Mouse (Mus musculus) heart, adult 2 months (tissue): ENCODE measurements around the gene Zmiz1. TPM values are rescaled to one million over a fixed set of nuclear protein-coding genes. Genes with fewer than 3 reads are reported as not detected.
A peak's percentile ranks its signal among the peaks of the same experiment; 100 is the strongest.

Experiments used
- DNase-seq, 2 experiments: peaks; one replicate each; pipeline ENCODE4 v3.0.0; 2021
- H3K27ac ChIP-seq: fragments of 200-600 bp; 2 replicates; pipeline ENCODE4 v1.8.1; 2022
- H3K27me3 ChIP-seq: fragments of 200-500 bp; 2 replicates; pipeline ENCODE4 v1.6.1; 2012; ENCODE audit warnings: mild to moderate bottlenecking, low read length, inconsistent platforms, mixed read lengths; ENCODE audit not compliant: control insufficient read depth, insufficient read depth
- H3K36me3 ChIP-seq: fragments of 200-500 bp; 2 replicates; pipeline ENCODE4 v1.6.1; 2012; ENCODE audit warnings: low read length, inconsistent platforms; ENCODE audit not compliant: control insufficient read depth, insufficient read depth
- H3K4me1 ChIP-seq: fragments of 200-500 bp; 2 replicates; pipeline ENCODE4 v1.6.1; 2011; ENCODE audit warnings: low read length; ENCODE audit not compliant: control insufficient read depth, insufficient read depth
- H3K4me3 ChIP-seq: fragments of 200-600 bp; 2 replicates; pipeline ENCODE4 v1.8.1; 2022
- H3K79me2 ChIP-seq: fragments of 200-500 bp; replicated peaks from 2 replicates; pipeline ENCODE4 v1.6.1; 2012; ENCODE audit warnings: mild to moderate bottlenecking, inconsistent platforms, low read length, moderate library complexity, mixed read lengths; ENCODE audit not compliant: control insufficient read depth, insufficient read depth
- H3K9ac ChIP-seq: fragments of 200-500 bp; 2 replicates; pipeline ENCODE4 v1.6.1; 2012; ENCODE audit warnings: low read depth, mild to moderate bottlenecking, control low read depth, inconsistent platforms, low read length, mixed read lengths
- CTCF ChIP-seq: fragments of 200-600 bp; IDR thresholded peaks from 2 replicates; pipeline ENCODE4 v1.8.1; 2022; ENCODE audit warnings: antibody characterized with exemption, mild to moderate bottlenecking, moderate library complexity
- EP300 ChIP-seq: fragments of 200-500 bp; IDR thresholded peaks from 2 replicates; pipeline ENCODE4 v1.6.1; 2011; ENCODE audit warnings: low read depth, low read length, control low read depth; ENCODE audit not compliant: insufficient read depth
- POLR2A ChIP-seq: fragments of 200-500 bp; IDR thresholded peaks from 2 replicates; pipeline ENCODE4 v1.6.1; 2011; ENCODE audit warnings: mild to moderate bottlenecking, low read depth, low read length, control low read depth; ENCODE audit not compliant: insufficient read depth
- WGBS: fragments of 180-500 bp; shearing (Covaris S2); methylation state at CpG from one replicate; pipeline ENCODE4 v1.1.7; 2018; 5-methylcytosine and 5-hydroxymethylcytosine counted together
- intact Hi-C: fragments of 180-260 bp; cut with DNase I; formaldehyde crosslinking; loops from one replicate; pipeline ENCODE4 v1.15.1; 2025
- polyA plus RNA-seq: library from polyadenylated mRNA; depleted of rRNA; stranded (reverse); fragments of >200 nt; gene quantifications from 2 replicates; pipeline ENCODE4 v1.2.3, GENCODE M21; 2012
- total RNA-seq, 2 experiments: library from RNA; stranded (reverse); gene quantifications; 2 replicates each; pipeline ENCODE4 v1.2.3; 2021

The Zmiz1 gene
- total and polyA plus RNA-seq, 3 experiments, result 27.1 to 42.0 (median 40.7) TPM

DNA sequence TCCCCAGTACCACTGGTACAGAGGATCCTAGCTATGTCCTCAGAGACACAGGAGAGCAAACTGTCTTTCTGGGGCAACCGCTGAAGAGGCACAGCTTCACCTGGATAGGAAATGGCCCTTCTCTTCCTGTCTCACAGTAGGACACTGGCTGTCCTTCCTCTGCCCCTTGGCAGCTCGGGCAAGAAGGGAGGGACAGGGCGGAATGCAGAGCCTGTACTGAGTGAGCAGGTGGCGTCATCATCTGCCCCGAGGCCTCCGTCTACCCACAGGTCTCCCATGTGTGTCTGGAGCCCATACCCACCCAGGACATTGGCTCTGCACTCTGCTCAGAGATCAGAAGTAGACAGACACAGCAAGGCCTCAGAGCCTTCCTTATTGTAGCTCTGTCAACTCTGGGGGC, 172.5 kb downstream of the Zmiz1 start:
- peak overlapping the region; percentile 82 for H3K27ac ChIP-seq
- no peak overlapping the region for H3K4me3 ChIP-seq
- 37% methylated on average over 6 of the region's 6 CpGs for WGBS
- DNase-seq, result peak in 1 of 2 experiments; percentile 33
- TF ChIP-seq CTCF, result no peak
- no peak for TF ChIP-seq EP300
- TF ChIP-seq POLR2A, result no peak
- H3K4me1 ChIP-seq, result peaks cover 53% of the 10 kb centered on the region
- no peaks in the 10 kb centered on the region for H3K79me2 ChIP-seq
- H3K27me3 ChIP-seq, result no peaks in the 10 kb centered on the region
- intact Hi-C loops, result no loop called here
- H3K9ac ChIP-seq, result 0 out of 2 replicates have a peak overlapping the region, but pooled peaks have one; percentile 5
- peaks cover 4% of the 10 kb centered on the region for H3K36me3 ChIP-seq

GRCm38 (mm10) chr14:25633539-25634300, 174.7 kb downstream of the Zmiz1 start:
- 41% methylated on average over 14 of the region's 14 CpGs for WGBS
- no peaks in the 10 kb centered on the region for H3K79me2 ChIP-seq
- H3K9ac ChIP-seq, result no peak overlapping the region
- peak overlapping the region; percentile 53 for H3K27ac ChIP-seq
- H3K4me3 ChIP-seq, result no peak overlapping the region
- peaks cover 47% of the 10 kb centered on the region for H3K4me1 ChIP-seq
- peak; percentile 68 to 76 for DNase-seq
- TF ChIP-seq CTCF, result no peak
- TF ChIP-seq EP300, result 0 out of 2 replicates have a peak, but pooled peaks have one; percentile 10
- H3K36me3 ChIP-seq, result peaks cover 2% of the 10 kb centered on the region
- intact Hi-C loops, result no loop called here
- no peaks in the 10 kb centered on the region for H3K27me3 ChIP-seq

- peak; percentile 55 to 57 for DNase-seq
- H3K9ac ChIP-seq, result no peak overlapping the region
Observed at GRCm38 (mm10) chr14:25634328-25634727, 175.3 kb downstream of the Zmiz1 start.

GRCm38 (mm10) chr14:25635746-25636145, 176.8 kb downstream of the Zmiz1 start:
- no peak overlapping the region for H3K4me3 ChIP-seq
- TF ChIP-seq EP300 (no peak), CTCF (no peak), POLR2A (no peak)
- peaks cover 48% of the 10 kb centered on the region for H3K4me1 ChIP-seq
- peaks cover 2% of the 10 kb centered on the region for H3K36me3 ChIP-seq
- 88% methylated on average over 12 of the region's 12 CpGs for WGBS
- intact Hi-C loops, result no loop called here
- H3K27me3 ChIP-seq, result no peaks in the 10 kb centered on the region
- H3K9ac ChIP-seq, result no peak overlapping the region
- H3K27ac ChIP-seq, result peak overlapping the region; percentile 45
- no peak for DNase-seq
- no peaks in the 10 kb centered on the region for H3K79me2 ChIP-seq

More at GRCm38 (mm10) chr14:25634328-25634727, 175.3 kb downstream of the Zmiz1 start:
- intact Hi-C loops, result no loop called here
- H3K4me3 ChIP-seq, result no peak overlapping the region
- peak overlapping the region; percentile 53 for H3K27ac ChIP-seq
- H3K27me3 ChIP-seq, result no peaks in the 10 kb centered on the region
- H3K36me3 ChIP-seq, result peaks cover 2% of the 10 kb centered on the region
- TF ChIP-seq POLR2A, result no peak
- no peak for TF ChIP-seq CTCF
- TF ChIP-seq EP300, result no peak
- peaks cover 48% of the 10 kb centered on the region for H3K4me1 ChIP-seq
- 9% methylated on average over 9 of the region's 9 CpGs for WGBS
- no peaks in the 10 kb centered on the region for H3K79me2 ChIP-seq

- H3K4me1 ChIP-seq, result peaks cover 46% of the 10 kb centered on the region
- H3K4me3 ChIP-seq, result no peak overlapping the region
- H3K27ac ChIP-seq, result peak overlapping the region; percentile 45
- H3K36me3 ChIP-seq, result peaks cover 2% of the 10 kb centered on the region
- H3K27me3 ChIP-seq, result no peaks in the 10 kb centered on the region
- 0 out of 2 replicates have a peak, but pooled peaks have one; percentile 43 for TF ChIP-seq EP300
- TF ChIP-seq CTCF, result no peak
- TF ChIP-seq POLR2A, result no peak
- H3K9ac ChIP-seq, result no peak overlapping the region
- peak in 1 of 2 experiments; percentile 72 for DNase-seq
- 43% methylated on average over 7 of the region's 7 CpGs for WGBS
- intact Hi-C loops, result no loop called here
- H3K79me2 ChIP-seq, result no peaks in the 10 kb centered on the region
Observed at GRCm38 (mm10) chr14:25636297-25636696, 177.3 kb downstream of the Zmiz1 start.

GRCm38 (mm10) chr14:25639120-25639758, 180.3 kb downstream of the Zmiz1 start:
- DNase-seq, result no peak
- no peak overlapping the region for H3K9ac ChIP-seq
- 54% methylated on average over 11 of the region's 11 CpGs for WGBS
- peak overlapping the region; percentile 11 for H3K27ac ChIP-seq
- H3K27me3 ChIP-seq, result no peaks in the 10 kb centered on the region
- H3K36me3 ChIP-seq, result peaks cover 2% of the 10 kb centered on the region
- no peaks in the 10 kb centered on the region for H3K79me2 ChIP-seq
- intact Hi-C loops, result no loop called here
- TF ChIP-seq CTCF (no peak), POLR2A (no peak), EP300 (no peak)
- peaks cover 27% of the 10 kb centered on the region for H3K4me1 ChIP-seq
- no peak overlapping the region for H3K4me3 ChIP-seq
